Mouse (Mus musculus) liver, adult 2 months (tissue): ENCODE results near the gene Cisd3.

Experiments used
- CTCF ChIP-seq: fragments of 200-500 bp; IDR thresholded peaks from 2 replicates; pipeline ENCODE4 v1.5.1; 2011; ENCODE audit warnings: low read depth, low read length, control low read depth
- POLR2A ChIP-seq: fragments of 200-500 bp; IDR thresholded peaks from 2 replicates; pipeline ENCODE4 v1.6.1; 2011; ENCODE audit warnings: low read length, control low read depth; ENCODE audit not compliant: insufficient read depth; ENCODE audit errors: extremely low read depth

DNA sequence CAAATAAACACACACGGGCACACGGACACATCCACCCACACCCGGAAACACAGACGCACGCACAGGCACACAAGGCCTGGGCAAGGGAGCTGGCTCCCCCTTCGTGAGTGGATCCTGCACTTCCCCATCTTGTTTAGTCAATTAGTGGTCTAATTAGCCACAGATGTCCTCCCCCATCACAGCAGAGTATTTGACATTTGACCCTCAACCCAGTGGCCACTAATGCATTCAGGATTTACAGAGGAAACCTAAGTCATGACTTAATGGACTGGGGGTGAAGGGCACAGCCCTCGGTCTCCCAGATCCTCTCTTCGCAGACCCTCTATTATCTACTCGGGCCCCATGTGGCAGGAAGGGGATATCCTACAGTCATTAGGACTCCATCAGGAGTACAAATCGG lies 48.1 kb downstream of the Cisd3 start:
- TF ChIP-seq CTCF = no peak
- TF ChIP-seq POLR2A = no peak
